Mouse (Mus musculus) heart, postnatal 0 days (tissue): ENCODE measurements at regions not wholly inside any gene's neighbourhood (a gene's known extent, or its start where the extent isn't known, plus 50 kb on each side); places are given as distances from the start of the nearest gene placed in this dataset.

ENCODE experiments used
- CTCF ChIP-seq: IDR thresholded peaks from 2 replicates; pipeline ENCODE4 v1.5.1; 2016; ENCODE audit warnings: antibody characterized with exemption, control low read depth, low read depth
- EP300 ChIP-seq: IDR thresholded peaks from 2 replicates; pipeline ENCODE4 v1.6.1; 2016; ENCODE audit warnings: antibody characterized with exemption, low read depth

- no peak for TF ChIP-seq CTCF
- TF ChIP-seq EP300: no peak
These were observed 2146.6 kb downstream of the 9330182O14Rik start for GRCm38 (mm10) chr15:42280810-42281209.
